ENCODE assay signal across 8 mouse cellular contexts in the genomic region with DNA sequence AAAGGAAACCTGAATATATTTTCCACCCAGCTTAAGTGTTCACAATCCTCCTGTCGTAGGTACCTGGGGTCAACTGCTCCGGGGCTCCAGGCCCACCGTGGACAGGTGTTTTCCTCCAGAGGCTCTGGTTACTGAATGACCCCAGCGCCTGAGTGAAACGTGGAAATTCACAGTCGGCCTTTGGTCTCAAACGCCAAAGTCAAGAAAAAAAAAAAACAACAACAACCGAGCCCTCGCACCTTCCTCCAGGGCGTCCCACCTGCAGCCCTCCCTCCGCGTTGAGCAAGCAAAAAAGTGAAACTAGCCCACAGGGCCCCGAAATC. TPM values are rescaled to one million over a fixed set of nuclear protein-coding genes. Genes with fewer than 3 reads are reported as not detected.
DNase-seq lines count a peak whose midpoint lies in the region; ATAC-seq and TF ChIP-seq lines count a peak whose summit lies in the region.

No protein-coding gene starts in this region.

- no peaks in the 10 kb centered on the region for H3K27me3 ChIP-seq in lung, postnatal 0 days (replicated peaks; ENCODE audit: insufficient read depth, low read length)
- no peaks in the 10 kb centered on the region for H3K27me3 ChIP-seq in kidney, embryonic 14.5 days (ENCODE audit: control insufficient read depth, insufficient read depth, low read length)
- no peaks in the 10 kb centered on the region for H3K27me3 ChIP-seq in neural tube, embryonic 12.5 days (replicated peaks)

- no peaks in the 10 kb centered on the region for H3K36me3 ChIP-seq in lung, postnatal 0 days (ENCODE audit: insufficient read depth, low read length)
- H3K36me3 ChIP-seq in kidney, embryonic 14.5 days (ENCODE audit: control insufficient read depth, insufficient read depth, low read length) = no peaks in the 10 kb centered on the region
- H3K36me3 ChIP-seq in neural tube, embryonic 12.5 days = no peaks in the 10 kb centered on the region

- peak overlapping the region; percentile 85 for H3K27ac ChIP-seq in lung, postnatal 0 days (ENCODE audit: low read length)
- H3K27ac ChIP-seq in embryonic fibroblast, embryonic 13.5 days (ENCODE audit: insufficient read depth, low read length) = no peak overlapping the region; the same call in 1 of the 2 replicates
- peak overlapping the region; percentile 86 for H3K27ac ChIP-seq in kidney, embryonic 14.5 days (ENCODE audit: low read depth, low read length)
- H3K27ac ChIP-seq in neural tube, embryonic 12.5 days = no peak overlapping the region

- H3K4me2 ChIP-seq in lung, postnatal 0 days (replicated peaks; ENCODE audit: low read depth, low read length) = peak overlapping the region; percentile 96
- peak overlapping the region; percentile 89 for H3K4me2 ChIP-seq in kidney, embryonic 14.5 days (replicated peaks; ENCODE audit: low read depth, low read length)
- H3K4me2 ChIP-seq in neural tube, embryonic 12.5 days (replicated peaks) = peak overlapping the region; percentile 91

- WGBS in lung, postnatal 0 days = 2% methylated on average over 13 of the region's 13 CpGs
- under 1% methylated on average over 13 of the region's 13 CpGs for WGBS in kidney, embryonic 14.5 days
- 3% methylated on average over 13 of the region's 13 CpGs for WGBS in neural tube, embryonic 12.5 days

- H3K4me3 ChIP-seq in lung, postnatal 0 days (ENCODE audit: low read depth, low read length) = peak overlapping the region; percentile 88
- H3K4me3 ChIP-seq in embryonic fibroblast, embryonic 13.5 days (ENCODE audit: insufficient read depth, low read length) = peak overlapping the region; percentile 78
- peak overlapping the region; percentile 91 for H3K4me3 ChIP-seq in kidney, embryonic 14.5 days (ENCODE audit: low read length)
- H3K4me3 ChIP-seq in neural tube, embryonic 12.5 days = peak overlapping the region; percentile 95

- no peaks in the 10 kb centered on the region for H3K9me3 ChIP-seq in lung, postnatal 0 days (ENCODE audit: low read length)
- H3K9me3 ChIP-seq in kidney, embryonic 14.5 days (ENCODE audit: control insufficient read depth, low read length) = no peaks in the 10 kb centered on the region
- no peaks in the 10 kb centered on the region for H3K9me3 ChIP-seq in neural tube, embryonic 12.5 days

- peak overlapping the region; percentile 98 for H3K9ac ChIP-seq in lung, postnatal 0 days (replicated peaks; ENCODE audit: low read depth)
- H3K9ac ChIP-seq in kidney, embryonic 14.5 days (ENCODE audit: low read depth, low read length) = peak overlapping the region; percentile 99
- peak overlapping the region; percentile 97 for H3K9ac ChIP-seq in neural tube, embryonic 12.5 days

- peaks cover 24% of the 10 kb centered on the region; the same call in 1 of the 2 replicates for H3K4me1 ChIP-seq in lung, postnatal 0 days (ENCODE audit: insufficient read depth, low read depth, low read length)
- H3K4me1 ChIP-seq in embryonic fibroblast, embryonic 13.5 days (ENCODE audit: control insufficient read depth, insufficient read depth, low read length) = peaks cover 11% of the 10 kb centered on the region; the same call in 1 of the 2 replicates
- H3K4me1 ChIP-seq in kidney, embryonic 14.5 days (ENCODE audit: control insufficient read depth, insufficient read depth, low read length) = peaks cover 26% of the 10 kb centered on the region
- peaks cover 26% of the 10 kb centered on the region for H3K4me1 ChIP-seq in neural tube, embryonic 12.5 days

- no peak for DNase-seq in lung, postnatal 0 days (ENCODE audit: low spot score)
- no peak for DNase-seq in lung, postnatal 4 days
- DNase-seq in T-cell, adult 2 months (ENCODE audit: low spot score) = no peak
- no peak for DNase-seq in layer of hippocampus, postnatal 14 days (ENCODE audit: low spot score in 2 of 2)
- no peak for DNase-seq in cerebellum, adult 11 months

- no peak for TF ChIP-seq POLR2A in embryonic fibroblast, embryonic 13.5 days (IDR thresholded peaks at IDR 0.05; ENCODE audit: low read depth, low read length)

- no peak for ATAC-seq in lung, postnatal 0 days
- ATAC-seq in kidney, embryonic 14.5 days (ENCODE audit: low FRiP score, low TSS enrichment) = no peak
- no peak for ATAC-seq in neural tube, embryonic 12.5 days (ENCODE audit: low FRiP score, low read depth)

- no peak for TF ChIP-seq EP300 in lung, postnatal 0 days (IDR thresholded peaks at IDR 0.05)

- TF ChIP-seq CTCF in lung, postnatal 0 days (IDR thresholded peaks at IDR 0.05) = no peak
- TF ChIP-seq CTCF in embryonic fibroblast, embryonic 13.5 days (IDR thresholded peaks at IDR 0.05; ENCODE audit: borderline replicate concordance, insufficient read depth, low read length) = no peak

RNA-seq across cellular contexts. Expression of gene Agpat3, which starts 0.8 kb away (rescaled TPM):
- 119 and 129 TPM in 2 replicates for polyA plus RNA-seq in lung, postnatal 0 days (2015; fragmentation: Nextera tagmentation; extraction: Ambion mirVana)
- polyA plus RNA-seq in embryonic fibroblast, embryonic 13.5 days (2011; ENCODE audit: insufficient read length, low read depth, missing spikeins) = 43.7 and 45.4 TPM in 2 replicates
- polyA plus RNA-seq in kidney, embryonic 14.5 days (2014; fragmentation: Nextera tagmentation; extraction: Ambion mirVana) = 66.4 and 84.7 TPM in 2 replicates
- 62.4 and 65.1 TPM in 2 replicates for polyA plus RNA-seq in neural tube, embryonic 12.5 days (2016; fragmentation: Nextera tagmentation; extraction: Ambion mirVana)
- total RNA-seq in layer of hippocampus, postnatal 14 days (2021) = 100 to 1,000 TPM; 258 to 259 TPM

Comparison
In these comparisons a context has a peak if more than half of its experiments do, and no peak if none do; other contexts are left out.
1. H3K27ac ChIP-seq: peak in lung, postnatal 0 days (single experiment) and kidney, embryonic 14.5 days (single experiment); none in embryonic fibroblast, embryonic 13.5 days (single experiment) and neural tube, embryonic 12.5 days (single experiment).
2. Peak in every context shown above with its lines, with median percentiles within 50 percentile points of each other: H3K4me2 ChIP-seq, H3K4me3 ChIP-seq and H3K9ac ChIP-seq.